Mouse (Mus musculus) adrenal gland (tissue): ENCODE measurements around the gene Fer1l4.

Experiments
- intact Hi-C: fragments of 180-260 bp; cut with DNase I; formaldehyde crosslinking; loops from one replicate; pipeline ENCODE4 v1.15.1; 2025

The Fer1l4 gene

DNA sequence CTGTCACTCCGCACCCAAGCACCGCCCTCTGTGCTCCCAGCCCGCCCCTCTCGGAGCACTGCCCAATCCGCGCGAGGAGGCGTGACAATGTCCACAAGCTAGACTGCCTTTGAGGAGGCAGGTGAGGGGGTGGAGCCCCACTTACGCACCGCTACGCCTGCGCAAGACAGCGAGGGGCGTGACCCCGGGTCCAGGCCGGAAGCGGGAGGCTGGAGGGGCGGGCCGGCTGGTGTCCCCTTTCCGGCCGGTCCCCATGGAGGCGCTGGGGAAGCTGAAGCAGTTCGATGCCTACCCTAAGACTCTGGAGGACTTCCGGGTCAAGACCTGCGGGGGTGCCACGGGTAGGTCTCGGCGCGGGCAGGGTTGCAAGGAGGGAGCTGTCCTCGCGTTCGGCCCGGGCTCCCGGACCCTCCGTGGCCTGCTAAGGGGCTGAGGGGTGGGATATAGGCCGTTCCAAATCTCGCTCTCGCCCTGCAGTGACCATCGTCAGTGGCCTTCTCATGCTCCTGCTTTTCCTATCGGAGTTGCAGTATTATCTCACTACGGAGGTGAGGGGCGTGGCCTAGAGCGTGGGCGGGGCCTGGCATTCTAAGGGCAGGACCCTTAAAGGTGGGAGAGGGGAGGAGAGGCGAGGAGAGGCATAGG, 44.7 kb downstream of the Fer1l4 start, which contains the start of the genes 6430550D23Rik and Ergic3:
Gene 6430550D23Rik, minus strand, starts transcription at position 90 of the 645 bp plus-strand sequence.
Gene Ergic3, plus strand, starts transcription at position 158 of the 645 bp plus-strand sequence.
- intact Hi-C loops = no loop called here

- intact Hi-C loops = no loop called here
Measured at GRCm38 (mm10) chr2:156005393-156005792, 47.4 kb downstream of the Fer1l4 start.

- intact Hi-C loops = no loop called here
Measured at GRCm38 (mm10) chr2:155991863-155992321, 60.9 kb downstream of the Fer1l4 start.

DNA sequence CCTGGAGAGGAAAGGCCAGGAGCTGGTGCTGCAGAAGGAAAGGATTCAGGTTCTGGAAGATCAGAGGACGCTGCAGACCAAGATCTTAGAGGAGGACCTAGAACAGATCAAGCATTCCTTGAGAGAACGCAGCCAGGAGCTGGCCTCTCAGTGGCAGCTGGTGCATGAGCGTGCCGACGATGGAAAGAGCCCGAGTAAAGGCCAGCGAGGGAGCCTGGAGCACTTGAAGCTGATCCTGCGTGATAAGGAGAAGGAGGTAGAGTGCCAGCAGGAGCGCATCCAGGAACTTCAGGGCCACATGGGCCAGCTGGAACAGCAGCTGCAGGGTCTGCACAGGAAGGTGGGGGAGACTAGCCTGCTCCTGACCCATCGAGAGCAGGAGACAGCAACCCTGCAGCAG, 61.6 kb downstream of the Fer1l4 start:
- intact Hi-C loops = no loop called here

GRCm38 (mm10) chr2:155989085-155989484, 63.7 kb downstream of the Fer1l4 start:
- intact Hi-C loops = no loop called here

DNA sequence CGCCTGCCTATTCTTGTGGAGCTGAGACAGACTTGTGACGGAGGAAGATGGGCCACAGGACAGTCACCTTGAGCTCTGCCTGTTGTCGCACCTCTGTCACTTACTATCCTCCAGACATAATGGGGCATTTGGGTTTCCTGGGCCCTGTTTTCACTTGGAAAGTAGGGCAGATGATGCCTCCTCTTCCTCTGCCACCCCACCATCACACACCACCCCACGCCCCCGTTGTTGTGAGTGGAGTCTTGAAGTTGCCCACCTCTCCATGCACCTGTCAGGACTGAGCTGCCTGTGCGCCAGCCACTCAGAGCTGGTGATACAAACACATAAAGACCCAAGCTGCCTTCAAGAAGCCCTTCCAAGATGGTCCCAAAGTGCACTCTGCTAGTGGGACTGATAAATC, 65.6 kb downstream of the Fer1l4 start:
- intact Hi-C loops = no loop called here

DNA sequence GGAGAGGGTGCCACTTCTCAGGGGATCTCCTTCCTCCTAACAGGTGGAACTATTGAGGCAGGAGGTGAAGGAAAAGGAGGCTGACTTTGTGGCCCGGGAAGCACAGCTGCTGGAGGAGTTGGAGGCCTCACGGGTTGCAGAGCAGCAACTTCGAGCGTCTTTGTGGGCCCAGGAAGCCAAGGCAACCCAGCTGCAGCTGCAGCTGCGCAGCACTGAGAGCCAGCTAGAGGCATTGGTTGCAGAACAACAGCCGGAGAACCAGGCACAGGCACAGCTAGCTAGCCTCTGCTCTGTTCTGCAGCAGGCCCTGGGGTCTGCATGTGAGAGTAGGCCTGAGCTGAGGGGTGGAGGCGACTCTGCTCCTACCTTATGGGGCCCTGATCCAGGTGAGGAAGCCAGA, 67.0 kb downstream of the Fer1l4 start:
- intact Hi-C loops = no loop called here

- intact Hi-C loops = no loop called here
Measured at GRCm38 (mm10) chr2:155979328-155979991, 73.3 kb downstream of the Fer1l4 start.

- intact Hi-C loops = no loop called here
Measured at GRCm38 (mm10) chr2:155974087-155974731, 78.5 kb downstream of the Fer1l4 start.

GRCm38 (mm10) chr2:155973348-155973747, 79.4 kb downstream of the Fer1l4 start:
- intact Hi-C loops = no loop called here
